Mouse (Mus musculus) neural tube, embryonic 14.5 days (tissue): ENCODE measurements around the gene Xirp1. TPM values are rescaled to one million over a fixed set of nuclear protein-coding genes. Genes with fewer than 3 reads are reported as not detected.

Source experiments
- ATAC-seq: fragments of 200-750 bp; cut with Nextera tagmentation; 2 replicates; pipeline ENCODE4 v1.8.0; 2017; ENCODE audit warnings: low read depth, mild to moderate bottlenecking, moderate TSS enrichment, moderate library complexity
- H3K27ac ChIP-seq: fragments of 300-500 bp; sonication (generic); 2 replicates; pipeline ENCODE4 v1.5.1; 2014; ENCODE audit warnings: low read depth, mild to moderate bottlenecking, control low read depth, low read length, moderate library complexity, mixed read lengths
- H3K27me3 ChIP-seq: fragments of 300-500 bp; sonication (generic); 2 replicates; pipeline ENCODE4 v1.6.1; 2014; ENCODE audit warnings: low read length; ENCODE audit not compliant: control insufficient read depth, insufficient read depth
- H3K36me3 ChIP-seq: fragments of 300-500 bp; sonication (generic); 2 replicates; pipeline ENCODE4 v1.6.1; 2014; ENCODE audit warnings: low read length, mixed read lengths; ENCODE audit not compliant: control insufficient read depth, insufficient read depth
- H3K4me1 ChIP-seq: fragments of 300-500 bp; sonication (generic); 2 replicates; pipeline ENCODE4 v1.6.1; 2014; ENCODE audit warnings: low read length; ENCODE audit not compliant: control insufficient read depth, insufficient read depth
- H3K4me2 ChIP-seq: fragments of 300-500 bp; sonication (generic); 2 replicates; pipeline ENCODE4 v1.6.1; 2014; ENCODE audit warnings: mild to moderate bottlenecking, low read depth, low read length, control low read depth
- H3K4me3 ChIP-seq: fragments of 300-500 bp; sonication (generic); 2 replicates; pipeline ENCODE4 v1.5.1; 2014; ENCODE audit warnings: low read depth, low read length, control low read depth, mixed read lengths
- H3K9ac ChIP-seq: fragments of 300-500 bp; sonication (generic); replicated peaks from 2 replicates; pipeline ENCODE4 v1.6.1; 2014; ENCODE audit warnings: low read depth, mild to moderate bottlenecking, control low read depth, low read length, mixed read lengths
- H3K9me3 ChIP-seq: fragments of 300-500 bp; sonication (generic); 2 replicates; pipeline ENCODE4 v1.6.1; 2016; ENCODE audit warnings: low read length; ENCODE audit not compliant: control insufficient read depth
- WGBS: fragments of 180-500 bp; shearing (Covaris S2); extraction: QIAGEN DNeasy Blood & Tissue Kit; methylation state at CpG from one replicate; pipeline ENCODE4 v1.1.7; 2014; 5-methylcytosine and 5-hydroxymethylcytosine counted together
- polyA plus RNA-seq: library from polyadenylated mRNA; unstranded; fragments of >200 nt; fragmentation: Nextera tagmentation; extraction: Ambion mirVana; gene quantifications from 2 replicates; pipeline ENCODE4 v1.2.1, GENCODE M21; 2014

Xirp1 gene
- polyA plus RNA-seq, 1 experiment from 2014 or later, result 0.03 TPM

DNA sequence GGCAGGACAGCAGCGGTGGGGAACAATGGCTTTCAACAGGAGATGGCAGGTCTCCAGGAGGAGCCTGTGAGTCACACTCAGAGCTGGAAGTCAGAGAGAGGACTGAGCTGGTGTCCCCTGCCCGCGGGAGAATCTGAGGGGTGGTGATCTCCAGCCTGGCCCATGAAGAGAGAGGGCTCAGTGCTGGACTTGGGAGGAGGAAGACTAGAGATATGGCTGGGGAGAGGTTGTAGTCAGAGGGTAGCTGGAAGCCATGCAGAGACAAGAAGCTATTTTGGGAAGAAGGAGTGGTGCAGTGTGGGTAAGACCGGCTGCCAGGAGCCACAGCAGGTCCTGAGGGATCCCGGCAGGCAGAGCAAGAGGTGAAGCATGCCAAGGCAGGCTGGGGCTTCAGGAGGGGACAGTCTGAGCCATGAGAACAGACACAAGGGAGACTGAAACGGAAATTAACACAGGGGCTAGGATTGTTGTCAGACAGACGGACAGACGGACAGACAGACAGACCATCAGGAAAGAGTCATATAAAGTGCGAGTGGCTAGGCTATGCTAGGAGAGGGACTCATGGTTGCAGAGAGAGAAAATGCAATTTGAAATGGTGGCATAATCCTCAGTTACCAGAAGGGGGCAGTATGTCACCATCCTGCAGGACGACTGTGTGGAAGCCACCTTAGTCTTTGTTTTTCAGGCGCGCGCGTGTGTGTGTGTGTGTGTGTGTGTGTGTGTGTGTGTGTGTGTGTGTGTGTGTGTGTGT lies 4.2 kb upstream of the Xirp1 start:
- Histone ChIP-seq H3K4me3 (no peak overlapping the region), H3K9ac (peak overlapping the region; percentile 28; the same call in 1 of the 2 replicates), H3K27me3 (no peaks in the 10 kb centered on the region), H3K9me3 (no peaks in the 10 kb centered on the region), H3K4me1 (no peaks in the 10 kb centered on the region), H3K36me3 (no peaks in the 10 kb centered on the region), H3K27ac (no peak overlapping the region), H3K4me2 (no peak overlapping the region)
- WGBS, result 33% methylated on average over 11 of the region's 14 CpGs
- ATAC-seq, result peak; percentile 70

- WGBS, result 84% methylated on average over 5 of the region's 5 CpGs
- Histone ChIP-seq H3K27me3 (no peaks in the 10 kb centered on the region), H3K27ac (no peak overlapping the region), H3K9ac (no peak overlapping the region), H3K9me3 (no peaks in the 10 kb centered on the region), H3K36me3 (no peaks in the 10 kb centered on the region), H3K4me2 (no peak overlapping the region), H3K4me3 (no peak overlapping the region), H3K4me1 (no peaks in the 10 kb centered on the region)
- ATAC-seq, result no peak
These were observed 1.2 kb upstream of the Xirp1 start for GRCm38 (mm10) chr9:120024625-120025024.

- no peak overlapping the region for H3K27ac ChIP-seq
These were observed 773 bp upstream of the Xirp1 start for GRCm38 (mm10) chr9:120024171-120024570.

DNA sequence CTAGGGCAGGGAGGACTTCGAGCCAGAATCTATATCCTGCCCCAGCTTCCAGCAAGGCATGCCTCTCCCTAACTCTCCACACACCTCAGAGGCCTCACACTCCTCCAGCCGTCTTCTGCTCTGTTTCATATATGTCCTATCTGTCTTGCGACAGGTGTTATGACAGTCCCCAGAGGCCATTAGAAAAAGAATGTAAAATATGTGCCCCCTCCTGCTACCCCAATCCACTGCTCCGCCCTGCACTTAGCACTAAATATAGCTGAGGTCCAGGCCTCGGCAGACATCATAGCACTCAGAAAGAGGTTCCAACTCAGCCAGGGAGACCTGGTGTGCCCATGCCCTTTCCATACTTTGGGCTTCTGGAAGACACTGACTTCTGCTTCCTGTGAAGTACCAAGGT lies 2.2 kb downstream of the Xirp1 start:
- Histone ChIP-seq H3K36me3 (no peaks in the 10 kb centered on the region), H3K9me3 (no peaks in the 10 kb centered on the region), H3K9ac (no peak overlapping the region), H3K4me3 (no peak overlapping the region), H3K4me1 (no peaks in the 10 kb centered on the region), H3K27me3 (no peaks in the 10 kb centered on the region), H3K27ac (no peak overlapping the region), H3K4me2 (no peak overlapping the region)
- 75% methylated on average over 5 of the region's 5 CpGs for WGBS
- no peak for ATAC-seq

More at GRCm38 (mm10) chr9:120024171-120024570, 773 bp upstream of the Xirp1 start:
- H3K9ac ChIP-seq, result no peak overlapping the region
- no peaks in the 10 kb centered on the region for H3K27me3 ChIP-seq
- H3K4me3 ChIP-seq, result no peak overlapping the region
- no peak overlapping the region for H3K4me2 ChIP-seq
- H3K36me3 ChIP-seq, result no peaks in the 10 kb centered on the region
- no peaks in the 10 kb centered on the region for H3K9me3 ChIP-seq
- no peaks in the 10 kb centered on the region for H3K4me1 ChIP-seq
- 82% methylated on average over 10 of the region's 10 CpGs for WGBS
- no peak for ATAC-seq

DNA sequence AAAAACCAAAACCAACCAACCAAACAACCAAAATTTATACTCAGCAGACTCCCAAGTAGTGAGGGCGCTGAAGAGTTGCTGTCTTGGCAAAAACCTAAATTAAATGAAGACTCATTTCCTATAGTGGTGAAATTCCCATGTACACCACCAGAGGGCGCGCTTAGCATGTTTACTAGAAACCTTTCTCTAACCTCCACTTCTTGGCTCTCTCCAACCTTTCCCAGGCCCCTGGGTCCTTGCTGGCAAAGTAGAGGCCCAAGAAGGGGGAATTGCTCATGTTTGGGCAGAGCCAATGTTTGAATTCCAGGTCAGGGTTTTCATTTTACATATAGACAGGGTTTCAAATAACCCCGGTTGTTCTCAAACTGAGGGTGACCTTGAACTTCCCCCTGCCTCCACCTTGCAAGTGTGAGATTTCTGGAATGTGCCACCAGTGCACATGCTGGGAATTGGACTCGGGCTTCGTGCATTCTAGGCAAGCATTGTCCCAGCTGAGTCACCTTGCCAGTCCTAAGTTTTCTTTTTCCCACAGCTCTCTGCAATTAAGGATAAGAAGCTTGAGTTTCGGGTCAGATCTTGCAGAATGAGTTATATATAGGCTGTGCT lies 3.0 kb downstream of the Xirp1 start:
- no peaks in the 10 kb centered on the region for H3K9me3 ChIP-seq
- H3K9ac ChIP-seq, result no peak overlapping the region
- no peaks in the 10 kb centered on the region for H3K4me1 ChIP-seq
- no peaks in the 10 kb centered on the region for H3K27me3 ChIP-seq
- ATAC-seq, result no peak
- H3K4me3 ChIP-seq, result no peak overlapping the region
- H3K4me2 ChIP-seq, result no peak overlapping the region
- WGBS, result 42% methylated on average over 7 of the region's 7 CpGs
- no peaks in the 10 kb centered on the region for H3K36me3 ChIP-seq
- no peak overlapping the region for H3K27ac ChIP-seq

- 64% methylated on average over 10 of the region's 10 CpGs for WGBS
- no peaks in the 10 kb centered on the region for H3K27me3 ChIP-seq
- no peak overlapping the region for H3K4me2 ChIP-seq
- no peaks in the 10 kb centered on the region for H3K36me3 ChIP-seq
- H3K4me3 ChIP-seq, result no peak overlapping the region
- H3K9ac ChIP-seq, result no peak overlapping the region
- H3K27ac ChIP-seq, result no peak overlapping the region
- no peak for ATAC-seq
- no peaks in the 10 kb centered on the region for H3K4me1 ChIP-seq
- H3K9me3 ChIP-seq, result no peaks in the 10 kb centered on the region
These were observed 6.4 kb downstream of the Xirp1 start for GRCm38 (mm10) chr9:120016956-120017355.

- Histone ChIP-seq H3K4me2 (no peak overlapping the region), H3K4me3 (no peak overlapping the region), H3K27me3 (no peaks in the 10 kb centered on the region), H3K9ac (no peak overlapping the region), H3K9me3 (no peaks in the 10 kb centered on the region), H3K36me3 (no peaks in the 10 kb centered on the region), H3K27ac (no peak overlapping the region), H3K4me1 (no peaks in the 10 kb centered on the region; the same call in 1 of the 2 replicates)
- 64% methylated on average over 6 of the region's 6 CpGs for WGBS
- no peak for ATAC-seq
These were observed 8.6 kb downstream of the Xirp1 start for GRCm38 (mm10) chr9:120014828-120015227.

GRCm38 (mm10) chr9:120013251-120013820 lies 10.1 kb downstream of the Xirp1 start:
- Histone ChIP-seq H3K9me3 (no peaks in the 10 kb centered on the region), H3K36me3 (no peaks in the 10 kb centered on the region), H3K27ac (no peak overlapping the region), H3K4me2 (no peak overlapping the region), H3K27me3 (no peaks in the 10 kb centered on the region), H3K4me1 (no peaks in the 10 kb centered on the region; the same call in 1 of the 2 replicates), H3K9ac (no peak overlapping the region), H3K4me3 (no peak overlapping the region)
- 78% methylated on average over 11 of the region's 11 CpGs for WGBS
- ATAC-seq, result no peak

- H3K9me3 ChIP-seq, result no peaks in the 10 kb centered on the region
- H3K9ac ChIP-seq, result no peak overlapping the region
- no peaks in the 10 kb centered on the region for H3K27me3 ChIP-seq
- no peak overlapping the region for H3K4me2 ChIP-seq
- no peak overlapping the region for H3K27ac ChIP-seq
- no peak for ATAC-seq
- no peaks in the 10 kb centered on the region; the same call in 1 of the 2 replicates for H3K4me1 ChIP-seq
- H3K4me3 ChIP-seq, result no peak overlapping the region
- no peaks in the 10 kb centered on the region for H3K36me3 ChIP-seq
- WGBS, result 85% methylated on average over 5 of the region's 5 CpGs
These were observed 10.6 kb downstream of the Xirp1 start for GRCm38 (mm10) chr9:120012781-120013180.
